In the genomic region with DNA sequence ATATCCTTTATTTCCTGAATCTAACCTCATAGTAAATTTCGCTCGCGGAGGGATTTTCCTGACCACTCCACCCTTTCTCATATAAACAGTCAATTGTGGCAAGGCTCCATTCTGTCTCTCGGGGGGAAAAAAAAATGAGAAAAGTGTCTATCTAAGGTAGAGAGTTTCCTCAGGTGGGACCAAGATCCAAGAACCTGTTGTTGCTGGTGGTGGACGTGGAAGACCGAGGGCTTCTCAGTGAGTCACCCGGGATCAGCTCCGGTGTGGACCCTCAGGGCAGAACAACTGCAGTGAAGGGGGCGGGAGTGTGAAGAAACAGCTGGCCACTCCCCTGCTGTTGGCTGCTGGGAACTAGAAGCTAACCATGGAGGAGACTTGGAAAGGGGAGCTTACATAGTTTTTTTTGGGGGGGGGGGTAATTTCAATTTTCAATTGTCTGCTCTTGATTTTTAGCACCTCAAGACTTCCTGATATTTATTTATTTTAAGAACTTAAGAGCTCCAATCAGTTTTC, we compare ENCODE assay signal across 10 mouse cellular contexts. TPM values are rescaled to one million over a fixed set of nuclear protein-coding genes. Genes with fewer than 3 reads are reported as not detected.
A peak's percentile ranks its signal among the peaks of the same experiment; 100 is the strongest.
DNase-seq lines count a peak whose midpoint lies in the region.
"Had no signal": no experiment of that assay in that cellular context is flagged by ENCODE, and none has a peak within 500 bp of the region (broad histone marks: within the 10 kb centered on the region; RNA-seq: fewer than 3 reads in every experiment).

No protein-coding gene starts in this region.

- H3K9me3 ChIP-seq in midbrain, embryonic 10.5 days (replicated peaks): no peaks in the 10 kb centered on the region

- DNase-seq in adrenal gland, postnatal 10 days: peak; percentile 19
- DNase-seq in adrenal gland, adult 8-10 months: no peak
- DNase-seq in right cerebral cortex, postnatal 4 days: peak; percentile 9
- DNase-seq in right cerebral cortex, adult 18-20 months: no peak
- DNase-seq in heart, postnatal 4 days: peak; percentile 29
- peak; percentile 46 for DNase-seq in midbrain, embryonic 10.5 days (ENCODE audit: low spot score)
- DNase-seq in adipocyte (ENCODE audit: low spot score): no peak
- no peak for DNase-seq in lung, postnatal 36 days

- H3K4me1 ChIP-seq in midbrain, embryonic 10.5 days: peaks cover 21% of the 10 kb centered on the region

- H3K4me3 ChIP-seq in midbrain, embryonic 10.5 days: peak overlapping the region; percentile 57
- H3K4me3 ChIP-seq: erythroblast, embryonic 14.5 days; myocyte had no signal

- 0% methylated on average over 9 of the region's 9 CpGs for WGBS in midbrain, embryonic 10.5 days

- H3K36me3 ChIP-seq in midbrain, embryonic 10.5 days: no peaks in the 10 kb centered on the region

- H3K27me3 ChIP-seq in midbrain, embryonic 10.5 days (ENCODE audit: low read depth, poor library complexity, severe bottlenecking): no peaks in the 10 kb centered on the region

- H3K27ac ChIP-seq in midbrain, embryonic 10.5 days (replicated peaks): no peak overlapping the region

RNA-seq across cellular contexts. Expression of gene AW551984, which starts 0.8 kb away (rescaled TPM):
- 10 to 100 TPM; 15.4 to 20.6 TPM for total RNA-seq in adrenal gland, postnatal 10 days (2021)
- total RNA-seq in adrenal gland, adult 8-10 months (2022): 10 to 100 TPM; 14.1 to 23.1 (median 19.1) TPM
- total RNA-seq in heart, postnatal 4 days (2021): 1 to 10 TPM; 7.8 to 8.0 TPM
- polyA plus RNA-seq in midbrain, embryonic 10.5 days (2016; fragmentation: Nextera tagmentation; extraction: Ambion mirVana): 6.0 and 9.9 TPM in 2 replicates
- polyA plus RNA-seq: erythroblast, embryonic 14.5 days had no signal

RNA-seq across cellular contexts. Expression of gene Olfr148, which starts 7.1 kb away (rescaled TPM):
- total RNA-seq in adrenal gland, postnatal 10 days (2021): not detected
- total RNA-seq in adrenal gland, adult 8-10 months (2022): not detected
- not detected for total RNA-seq in heart, postnatal 4 days (2021)
- polyA plus RNA-seq in midbrain, embryonic 10.5 days (2016; fragmentation: Nextera tagmentation; extraction: Ambion mirVana): not detected in 2 replicates
- polyA plus RNA-seq: erythroblast, embryonic 14.5 days; myocyte had no signal

RNA-seq across cellular contexts. Expression of gene Olfr960, which starts 17.8 kb away (rescaled TPM):
- not detected for total RNA-seq in adrenal gland, postnatal 10 days (2021)
- not detected for total RNA-seq in adrenal gland, adult 8-10 months (2022)
- total RNA-seq in heart, postnatal 4 days (2021): not detected
- not detected in 2 replicates for polyA plus RNA-seq in midbrain, embryonic 10.5 days (2016; fragmentation: Nextera tagmentation; extraction: Ambion mirVana)
- polyA plus RNA-seq: erythroblast, embryonic 14.5 days; myocyte had no signal

RNA-seq across cellular contexts. Expression of gene Olfr959, which starts 28.0 kb away (rescaled TPM):
- not detected for total RNA-seq in adrenal gland, postnatal 10 days (2021)
- not detected for total RNA-seq in adrenal gland, adult 8-10 months (2022)
- total RNA-seq in heart, postnatal 4 days (2021): not detected
- not detected in 2 replicates for polyA plus RNA-seq in midbrain, embryonic 10.5 days (2016; fragmentation: Nextera tagmentation; extraction: Ambion mirVana)
- polyA plus RNA-seq: erythroblast, embryonic 14.5 days; myocyte had no signal

RNA-seq across cellular contexts. Expression of gene Olfr961, which starts 41.5 kb away (rescaled TPM):
- not detected for total RNA-seq in adrenal gland, postnatal 10 days (2021)
- total RNA-seq in adrenal gland, adult 8-10 months (2022): not detected
- total RNA-seq in heart, postnatal 4 days (2021): not detected
- polyA plus RNA-seq in midbrain, embryonic 10.5 days (2016; fragmentation: Nextera tagmentation; extraction: Ambion mirVana): not detected in 2 replicates
- polyA plus RNA-seq: erythroblast, embryonic 14.5 days; myocyte had no signal

Comparison
In these comparisons a context has a peak if more than half of its experiments do, and no peak if none do; other contexts are left out.
1. DNase-seq: peak in adrenal gland, postnatal 10 days (single experiment), right cerebral cortex, postnatal 4 days (single experiment), heart, postnatal 4 days (single experiment) and midbrain, embryonic 10.5 days (single experiment); none in adrenal gland, adult 8-10 months (single experiment), right cerebral cortex, adult 18-20 months (single experiment), adipocyte (single experiment) and lung, postnatal 36 days (single experiment).